Mouse (Mus musculus) CH12.LX (cell line): Measurements from ENCODE around the gene Ntng1.

Experiments used
- CTCF ChIP-seq, 2 experiments: IDR thresholded peaks in 1 of 2; conservative IDR thresholded peaks in 1 of 2; 2 replicates each; pipeline ENCODE4 v1.5.1; 2011 to 2012; ENCODE audit warnings: low read depth in 2 of 2, low read length in 2 of 2, improper control_type of control experiment in 1 of 2, inconsistent platforms in 1 of 2, mild to moderate bottlenecking in 1 of 2, moderate library complexity in 1 of 2
- GABPA ChIP-seq: IDR thresholded peaks from 2 replicates; pipeline ENCODE4 v1.6.1; 2012; ENCODE audit warnings: low read depth, low read length, improper control_type of control experiment, inconsistent platforms; ENCODE audit not compliant: insufficient replicate concordance
- KAT2A ChIP-seq: IDR thresholded peaks from 2 replicates; pipeline ENCODE4 v1.6.1; 2012; ENCODE audit warnings: low read length, improper control_type of control experiment, inconsistent platforms; ENCODE audit not compliant: insufficient replicate concordance
- MAX ChIP-seq: IDR thresholded peaks from 2 replicates; pipeline ENCODE4 v1.6.1; 2011; ENCODE audit warnings: low read length, improper control_type of control experiment
- POLR2A ChIP-seq: IDR thresholded peaks from 2 replicates; pipeline ENCODE4 v1.6.1; 2011; ENCODE audit warnings: low read depth, mild to moderate bottlenecking, improper control_type of control experiment, low read length
- POLR2AphosphoS2 ChIP-seq: IDR thresholded peaks from 2 replicates; pipeline ENCODE4 v1.6.1; 2011; ENCODE audit warnings: low read depth, low read length, improper control_type of control experiment
- RAD21 ChIP-seq: IDR thresholded peaks from 2 replicates; pipeline ENCODE4 v1.6.1; 2011; ENCODE audit warnings: low read depth, mild to moderate bottlenecking, low read length, improper control_type of control experiment, moderate library complexity
- SIN3A ChIP-seq: IDR thresholded peaks from 2 replicates; pipeline ENCODE4 v1.6.1; 2012; ENCODE audit warnings: low read length, improper control_type of control experiment, inconsistent platforms
- USF1 ChIP-seq: IDR thresholded peaks from 2 replicates; pipeline ENCODE4 v1.6.1; 2014; ENCODE audit warnings: low read depth, mild to moderate bottlenecking, inconsistent platforms, low read length, improper control_type of control experiment

DNA sequence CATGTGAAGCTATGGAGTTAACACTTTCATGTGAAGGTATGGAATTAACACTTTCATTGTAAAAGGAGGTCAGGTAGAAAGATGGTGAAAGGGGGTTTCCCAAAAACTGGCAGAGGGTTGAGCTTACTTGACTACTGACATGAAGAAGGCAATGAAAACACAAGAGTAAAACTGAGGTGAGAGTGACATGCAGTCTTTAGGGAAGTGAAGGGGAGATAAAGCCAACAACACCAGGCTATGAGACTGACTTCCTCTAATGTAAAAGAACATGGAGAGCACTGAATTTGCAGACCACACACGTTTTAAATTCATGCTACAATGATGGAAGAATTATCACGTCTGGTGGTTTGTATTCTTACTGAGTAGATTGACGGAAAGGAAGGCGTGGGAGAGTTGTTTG is 168.7 kb downstream of the Ntng1 start:
- no peak for TF ChIP-seq KAT2A
- no peak for TF ChIP-seq CTCF (conservative IDR thresholded peaks at IDR 0.05 in 1 of 2, IDR thresholded peaks at IDR 0.05 in 1 of 2; ENCODE audit: low read depth in 2 of 2, low read length in 2 of 2)
- no peak for TF ChIP-seq GABPA
- no peak for TF ChIP-seq SIN3A
- no peak for TF ChIP-seq POLR2A
- TF ChIP-seq POLR2AphosphoS2, result no peak
- TF ChIP-seq RAD21, result no peak
- TF ChIP-seq MAX, result no peak
- TF ChIP-seq USF1, result no peak
